Mouse (Mus musculus): ENCODE measurements at regions not wholly inside any gene's neighbourhood (a gene's known extent, or its start where the extent isn't known, plus 50 kb on each side); places are given as distances from the start of the nearest gene placed in this dataset.

DNA sequence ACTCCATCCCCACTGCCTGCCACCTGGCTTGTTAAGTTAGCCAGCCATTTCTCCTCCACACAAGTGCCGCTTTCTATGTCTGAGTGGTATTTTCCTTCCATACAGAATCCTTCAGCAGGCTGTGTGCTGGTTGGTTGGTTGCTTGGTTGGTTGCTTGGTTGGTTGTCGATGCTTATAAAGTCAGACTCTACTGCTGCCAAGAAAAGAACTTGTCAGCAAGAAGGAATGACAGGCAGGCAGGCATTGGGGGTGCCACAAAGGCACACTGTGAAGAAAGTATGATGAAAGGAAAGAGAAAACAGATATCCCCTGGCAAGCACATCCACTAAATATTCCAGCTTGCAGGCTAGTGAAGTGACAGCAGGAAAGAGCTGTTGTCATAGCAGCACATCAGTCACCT lies 263.0 kb upstream of the Hnrnpa3 start:
- TF ChIP-seq CTCF (IDR thresholded peaks at IDR 0.05; ENCODE audit: borderline replicate concordance, insufficient read depth, low read depth, low read length) (no peak), POLR2A (IDR thresholded peaks at IDR 0.05; ENCODE audit: borderline replicate concordance, insufficient read depth, low read length) (no peak)
